Mouse (Mus musculus) CH12.LX (cell line): ENCODE data around the gene 9330182L06Rik.

ENCODE experiments used
- CTCF ChIP-seq, 2 experiments: IDR thresholded peaks in 1 of 2; conservative IDR thresholded peaks in 1 of 2; 2 replicates each; pipeline ENCODE4 v1.5.1; 2011 to 2012; ENCODE audit warnings: low read depth in 2 of 2, low read length in 2 of 2, improper control_type of control experiment in 1 of 2, inconsistent platforms in 1 of 2, mild to moderate bottlenecking in 1 of 2, moderate library complexity in 1 of 2
- E2F4 ChIP-seq: IDR thresholded peaks from 2 replicates; pipeline ENCODE4 v1.6.1; 2011; ENCODE audit warnings: low read depth, low read length, improper control_type of control experiment; ENCODE audit not compliant: insufficient replicate concordance
- EP300 ChIP-seq: IDR thresholded peaks from 2 replicates; pipeline ENCODE4 v1.6.1; 2011; ENCODE audit warnings: low read length, improper control_type of control experiment
- ETS1 ChIP-seq: conservative IDR thresholded peaks from 2 replicates; pipeline ENCODE4 v1.6.1; 2012; ENCODE audit warnings: low read depth, mild to moderate bottlenecking, inconsistent platforms, low read length, improper control_type of control experiment, moderate library complexity
- HCFC1 ChIP-seq: IDR thresholded peaks from 2 replicates; pipeline ENCODE4 v1.6.1; 2012; ENCODE audit warnings: low read depth, mild to moderate bottlenecking, inconsistent platforms, low read length, improper control_type of control experiment
- KAT2A ChIP-seq: IDR thresholded peaks from 2 replicates; pipeline ENCODE4 v1.6.1; 2012; ENCODE audit warnings: low read length, improper control_type of control experiment, inconsistent platforms; ENCODE audit not compliant: insufficient replicate concordance
- MAZ ChIP-seq: IDR thresholded peaks from 2 replicates; pipeline ENCODE4 v1.6.1; 2012; ENCODE audit warnings: low read depth, mild to moderate bottlenecking, inconsistent platforms, low read length, improper control_type of control experiment, moderate library complexity
- NELFE ChIP-seq: IDR thresholded peaks from 2 replicates; pipeline ENCODE4 v1.6.1; 2011; ENCODE audit warnings: low read depth, low read length, improper control_type of control experiment
- PAX5 ChIP-seq: IDR thresholded peaks from 2 replicates; pipeline ENCODE4 v1.6.1; 2012; ENCODE audit warnings: low read length, inconsistent platforms, mixed read lengths
- POLR2A ChIP-seq: IDR thresholded peaks from 2 replicates; pipeline ENCODE4 v1.6.1; 2011; ENCODE audit warnings: low read depth, mild to moderate bottlenecking, improper control_type of control experiment, low read length
- SMC3 ChIP-seq: IDR thresholded peaks from 2 replicates; pipeline ENCODE4 v1.6.1; 2011; ENCODE audit warnings: low read depth, low read length, improper control_type of control experiment
- ZKSCAN1 ChIP-seq: IDR thresholded peaks from 2 replicates; pipeline ENCODE4 v1.6.1; 2012; ENCODE audit warnings: low read depth, inconsistent platforms, low read length, improper control_type of control experiment, borderline replicate concordance
- ZNF384 ChIP-seq: IDR thresholded peaks from 2 replicates; pipeline ENCODE4 v1.6.1; 2012; ENCODE audit warnings: low read depth, low read length, improper control_type of control experiment, inconsistent platforms

DNA sequence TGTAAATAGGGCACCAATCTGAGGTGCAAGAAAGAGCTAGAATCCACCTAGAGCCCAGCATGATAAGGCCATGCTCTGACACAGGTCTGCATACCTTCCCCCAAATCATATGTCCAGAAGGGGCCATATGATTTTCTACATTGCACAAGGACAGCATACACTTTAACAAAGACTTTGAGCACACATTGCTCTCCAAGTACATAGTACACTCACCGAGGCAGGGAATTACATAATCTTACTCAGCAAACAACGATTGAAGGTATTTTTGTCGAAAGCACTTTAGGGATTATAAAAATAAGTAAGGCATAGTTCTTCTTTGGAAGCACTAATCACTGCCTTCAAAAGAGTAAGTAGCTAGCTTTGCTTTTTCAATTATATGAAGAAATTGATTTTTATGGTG, 7.1 kb downstream of the 9330182L06Rik start:
- no peak for TF ChIP-seq EP300
- no peak for TF ChIP-seq CTCF (conservative IDR thresholded peaks at IDR 0.05 in 1 of 2, IDR thresholded peaks at IDR 0.05 in 1 of 2; ENCODE audit: low read depth in 2 of 2, low read length in 2 of 2)
- no peak for TF ChIP-seq POLR2A
- no peak for TF ChIP-seq PAX5
- no peak for TF ChIP-seq KAT2A
- TF ChIP-seq ETS1 = no peak
- TF ChIP-seq HCFC1 = no peak
- no peak for TF ChIP-seq MAZ
- no peak for TF ChIP-seq E2F4
- TF ChIP-seq SMC3 = no peak
- no peak for TF ChIP-seq NELFE
- no peak for TF ChIP-seq ZKSCAN1
- TF ChIP-seq ZNF384 = no peak
